Mouse (Mus musculus) liver, adult 2 months (tissue): ENCODE measurements at regions not wholly inside any gene's neighbourhood (a gene's known extent, or its start where the extent isn't known, plus 50 kb on each side); places are given as distances from the start of the nearest gene placed in this dataset.

ENCODE experiments used
- CTCF ChIP-seq: fragments of 200-500 bp; IDR thresholded peaks from 2 replicates; pipeline ENCODE4 v1.5.1; 2011; ENCODE audit warnings: low read depth, low read length, control low read depth
- POLR2A ChIP-seq: fragments of 200-500 bp; IDR thresholded peaks from 2 replicates; pipeline ENCODE4 v1.6.1; 2011; ENCODE audit warnings: low read length, control low read depth; ENCODE audit not compliant: insufficient read depth; ENCODE audit errors: extremely low read depth

- no peak for TF ChIP-seq POLR2A
- no peak for TF ChIP-seq CTCF
These were observed 85.0 kb upstream of the Megf9 start for GRCm38 (mm10) chr4:70619636-70620287.
